Mouse (Mus musculus) urinary bladder, adult 2 months (tissue): ENCODE measurements around the gene Prl7d1. TPM values are rescaled to one million over a fixed set of nuclear protein-coding genes. Genes with fewer than 3 reads are reported as not detected.
"Not testable (repeated sequence)": the region's sequence is repeated elsewhere in the genome, so short reads cannot be mapped to it uniquely, and the experiment has no call there.

Source experiments
- DNase-seq: peaks from one replicate; pipeline ENCODE4 v3.0.0; 2022; ENCODE audit warnings: low spot score
- polyA plus RNA-seq: library from polyadenylated mRNA; depleted of rRNA; stranded (reverse); fragments of >200 nt; gene quantifications from 2 replicates; pipeline ENCODE4 v1.2.3, GENCODE M21; 2012; rRNA removed

Prl7d1 gene
- not detected in 2 replicates for polyA plus RNA-seq

GRCm38 (mm10) chr13:27716636-27717035 lies at the start of gene Prl7d1:
TSS of gene Prl7d1 (minus strand) at chr13:27716736.
- no peak for DNase-seq

GRCm38 (mm10) chr13:27734512-27735186 lies 18.1 kb upstream of the Prl7d1 start:
- no peak for DNase-seq

DNA sequence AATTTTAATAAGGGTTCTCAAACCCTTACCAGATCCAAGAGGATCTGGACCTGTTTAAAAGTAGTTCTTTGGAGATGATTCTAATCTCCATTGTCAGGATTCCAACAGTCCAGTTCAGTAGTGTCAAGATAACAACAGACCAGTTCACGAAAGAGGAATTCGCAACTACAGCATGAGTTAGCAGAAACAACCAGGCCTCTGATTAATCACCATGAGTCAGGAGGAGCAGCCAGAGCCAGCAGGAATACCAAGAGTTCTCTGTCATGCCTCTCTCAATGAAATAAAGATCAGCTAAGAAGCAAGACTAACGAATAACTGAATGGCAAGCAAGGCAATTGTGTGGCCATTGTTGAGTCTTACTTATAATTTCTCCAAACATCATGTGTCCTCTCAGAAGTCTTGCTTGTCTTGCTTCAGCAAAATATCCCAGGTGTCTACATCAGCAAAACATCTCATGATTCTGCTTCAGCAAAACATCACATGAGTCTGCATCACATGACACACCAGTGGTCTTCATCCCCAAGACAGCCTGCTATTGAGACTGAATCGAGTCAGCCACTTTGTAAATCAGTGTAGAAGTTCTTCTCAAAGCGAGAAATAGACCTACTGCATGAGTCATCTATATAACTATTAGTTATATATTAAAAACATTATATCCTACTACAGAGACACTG lies 13.9 kb upstream of the Prl7d1 start:
- DNase-seq: not testable (repeated sequence)

GRCm38 (mm10) chr13:27725057-27725456 lies 8.5 kb upstream of the Prl7d1 start:
- not testable (repeated sequence) for DNase-seq

DNA sequence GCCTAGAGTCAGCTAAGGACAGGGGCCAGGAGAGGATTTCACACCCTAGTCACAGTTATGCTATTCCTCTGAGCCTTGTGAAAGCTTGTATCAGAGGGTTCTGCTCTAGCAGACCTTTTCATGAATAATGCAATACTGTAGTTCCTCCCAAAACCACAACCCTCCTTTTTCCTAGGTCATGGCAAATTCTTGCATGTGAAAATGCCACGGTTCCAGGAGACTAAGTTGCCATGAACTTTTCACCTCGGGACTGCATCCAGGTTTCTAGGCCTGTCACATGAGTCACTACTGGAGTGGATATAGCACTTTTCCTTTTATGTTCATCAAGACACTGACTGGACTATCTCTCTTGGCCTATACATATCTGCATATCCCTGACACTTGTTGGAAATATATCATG lies 10.0 kb downstream of the Prl7d1 start:
- DNase-seq: no peak

GRCm38 (mm10) chr13:27667936-27668335 lies 48.6 kb downstream of the Prl7d1 start, which contains the start of gene Prl7a2:
TSS of gene Prl7a2 (minus strand) at chr13:27668036.
- DNase-seq: no peak

DNA sequence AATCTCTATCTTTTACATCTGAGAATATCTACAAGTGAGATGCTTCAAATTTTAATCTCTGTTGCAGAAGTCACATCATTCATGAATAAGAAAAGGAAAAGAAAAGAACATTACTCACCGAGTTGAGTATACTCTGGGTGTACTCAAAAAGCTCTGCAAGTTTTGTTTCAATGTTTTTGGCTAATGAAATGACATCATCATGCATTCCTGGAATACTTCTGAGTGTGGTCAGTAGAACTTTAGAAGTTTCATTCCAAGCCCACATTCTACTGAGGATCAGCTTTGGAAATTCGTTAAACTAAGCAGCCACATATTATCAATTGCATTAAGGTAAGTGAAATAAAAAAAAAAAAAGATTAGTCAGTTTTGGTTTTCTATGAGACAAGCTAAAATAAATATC lies 55.8 kb downstream of the Prl7d1 start:
- DNase-seq: no peak

Other genes starting within 250 kb of the Prl7d1 start
- gene Prl8a8, start 203.5 kb downstream of the Prl7d1 start, polyA plus RNA-seq: not detected in 2 replicates
- 0.07 TPM in 1 of 2 replicates, not detected in the other for gene Prl8a9, start 152.1 kb downstream of the Prl7d1 start, polyA plus RNA-seq
- gene Prl8a1, start 134.6 kb downstream of the Prl7d1 start, polyA plus RNA-seq: not detected in 2 replicates
- gene Prl7b1, start 106.2 kb downstream of the Prl7d1 start, polyA plus RNA-seq: not detected in 2 replicates
- not detected in 2 replicates for gene Prl7a1, start 74.2 kb downstream of the Prl7d1 start, polyA plus RNA-seq
- 0.04 TPM in 1 of 2 replicates, not detected in the other for gene Prl7a2, start 48.7 kb downstream of the Prl7d1 start, polyA plus RNA-seq
- not detected in 2 replicates for gene Prl7c1, start 64.1 kb upstream of the Prl7d1 start, polyA plus RNA-seq
- gene Prl2a1, start 84.9 kb upstream of the Prl7d1 start, polyA plus RNA-seq: not detected in 2 replicates
- gene Prl2c1, start 132.6 kb upstream of the Prl7d1 start, polyA plus RNA-seq: not detected in 2 replicates